Mouse (Mus musculus) embryonic fibroblast, embryonic 13.5 days (primary cell): ENCODE results near the gene Olfr145. TPM values are rescaled to one million over a fixed set of nuclear protein-coding genes. Genes with fewer than 3 reads are reported as not detected.

ENCODE experiments used
- H3K27ac ChIP-seq: 2 replicates; pipeline ENCODE4 v1.5.1; 2012; ENCODE audit warnings: low read length, control low read depth, inconsistent platforms; ENCODE audit not compliant: insufficient read depth
- H3K4me1 ChIP-seq: 2 replicates; pipeline ENCODE4 v1.6.1; 2011; ENCODE audit warnings: low read length; ENCODE audit not compliant: control insufficient read depth, insufficient read depth
- H3K4me3 ChIP-seq: 2 replicates; pipeline ENCODE4 v1.5.1; 2011; ENCODE audit warnings: mild to moderate bottlenecking, control low read depth, low read length; ENCODE audit not compliant: insufficient read depth
- CTCF ChIP-seq: IDR thresholded peaks from 2 replicates; pipeline ENCODE4 v1.5.1; 2011; ENCODE audit warnings: mild to moderate bottlenecking, control low read depth, low read length, moderate library complexity, borderline replicate concordance; ENCODE audit not compliant: insufficient read depth
- POLR2A ChIP-seq: IDR thresholded peaks from 2 replicates; pipeline ENCODE4 v1.6.1; 2011; ENCODE audit warnings: low read depth, mild to moderate bottlenecking, control low read depth, low read length, moderate library complexity
- polyA plus RNA-seq: library from polyadenylated mRNA; stranded (reverse); fragments of >200 nt; gene quantifications from 2 replicates; pipeline ENCODE4 v1.2.4, GENCODE M21; 2011; ENCODE audit warnings: low read depth; ENCODE audit not compliant: missing spikeins, insufficient read length

The Olfr145 gene
- not detected in 2 replicates for polyA plus RNA-seq

- Histone ChIP-seq H3K4me3 (no peak within 1 kb of the TSS), H3K4me1 (no peaks in the 10 kb centered on the region), H3K27ac (no peak within 1 kb of the TSS)
- TF ChIP-seq POLR2A (no peak), CTCF (no peak)
Observed at GRCm38 (mm10) chr9:37896661-37897060, at the start of gene Olfr145. TSS of gene Olfr145 (plus strand) at chr9:37896724.

DNA sequence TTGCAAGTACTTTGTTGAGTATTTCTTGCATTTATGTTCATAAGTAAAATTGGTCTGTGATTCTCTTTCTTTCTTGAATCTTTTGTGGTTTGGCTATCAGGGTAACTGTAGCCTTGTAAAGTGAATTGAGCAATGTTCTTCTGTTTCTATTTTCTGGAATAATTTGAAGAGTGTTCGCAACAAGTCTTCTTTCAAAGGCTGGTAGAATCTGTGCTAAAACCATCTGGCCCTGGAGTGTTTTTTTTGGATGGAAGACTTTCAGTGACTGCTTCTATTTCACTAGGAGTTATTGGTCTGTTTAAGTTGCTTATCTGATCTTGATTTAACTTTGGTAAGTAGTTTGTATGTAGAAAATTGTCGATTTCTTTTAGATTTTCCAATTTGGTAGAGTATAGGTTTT, 47.3 kb upstream of the Olfr145 start:
- H3K4me1 ChIP-seq: no peaks in the 10 kb centered on the region
- TF ChIP-seq CTCF (no peak), POLR2A (no peak)
- no peak overlapping the region for H3K4me3 ChIP-seq
- no peak overlapping the region for H3K27ac ChIP-seq

DNA sequence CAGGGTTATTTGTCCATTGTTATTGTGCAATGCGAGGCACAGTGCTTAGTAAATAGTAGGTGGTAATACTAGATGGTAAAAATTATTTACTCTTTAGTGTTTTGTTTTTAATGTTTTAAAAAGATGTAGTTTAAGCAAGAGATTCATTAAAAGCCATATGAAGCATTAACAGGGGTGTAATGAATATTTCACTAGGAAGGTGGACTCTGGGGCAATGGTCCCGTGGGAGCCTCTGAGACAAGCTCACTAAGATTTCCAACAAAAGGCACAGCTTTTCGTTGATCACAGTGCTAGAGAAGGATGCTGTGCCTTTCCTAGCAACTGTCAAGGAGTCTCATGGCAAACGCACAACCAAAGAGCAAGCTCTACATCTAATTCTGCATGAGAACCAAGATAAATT, 42.6 kb upstream of the Olfr145 start, which contains the start of gene Olfr877:
TSS of gene Olfr877 (plus strand) at position 301 of the 400 bp plus-strand sequence.
- H3K4me3 ChIP-seq: no peak within 1 kb of the TSS
- TF ChIP-seq CTCF: no peak
- H3K27ac ChIP-seq: no peak within 1 kb of the TSS
- no peaks in the 10 kb centered on the region for H3K4me1 ChIP-seq

- Histone ChIP-seq H3K4me1 (no peaks in the 10 kb centered on the region), H3K27ac (no peak overlapping the region), H3K4me3 (no peak overlapping the region)
- TF ChIP-seq POLR2A (no peak), CTCF (no peak)
Observed at GRCm38 (mm10) chr9:37863325-37863724, 33.2 kb upstream of the Olfr145 start.

DNA sequence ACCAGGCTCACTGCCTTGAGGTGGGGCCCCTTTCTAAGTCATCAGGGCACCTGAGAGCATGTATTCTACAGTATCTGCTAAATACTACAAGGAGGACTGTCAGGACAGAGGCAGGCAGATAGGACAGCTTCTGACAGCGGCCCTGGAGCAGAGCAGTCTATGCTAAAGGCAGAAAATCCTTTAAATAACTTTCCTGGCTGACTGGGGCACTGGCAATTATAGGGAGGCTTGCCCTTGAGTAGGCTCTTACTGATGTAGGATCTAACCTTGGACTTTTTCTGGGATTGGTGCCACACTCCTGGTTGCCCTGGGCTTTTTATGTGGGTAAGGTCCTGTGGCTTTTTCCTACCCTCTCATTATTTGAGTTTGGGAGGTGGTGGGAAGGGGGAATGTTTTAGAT, 26.3 kb upstream of the Olfr145 start:
- no peak for TF ChIP-seq POLR2A
- no peak for TF ChIP-seq CTCF
- H3K4me1 ChIP-seq: no peaks in the 10 kb centered on the region
- no peak overlapping the region for H3K27ac ChIP-seq
- H3K4me3 ChIP-seq: no peak overlapping the region

DNA sequence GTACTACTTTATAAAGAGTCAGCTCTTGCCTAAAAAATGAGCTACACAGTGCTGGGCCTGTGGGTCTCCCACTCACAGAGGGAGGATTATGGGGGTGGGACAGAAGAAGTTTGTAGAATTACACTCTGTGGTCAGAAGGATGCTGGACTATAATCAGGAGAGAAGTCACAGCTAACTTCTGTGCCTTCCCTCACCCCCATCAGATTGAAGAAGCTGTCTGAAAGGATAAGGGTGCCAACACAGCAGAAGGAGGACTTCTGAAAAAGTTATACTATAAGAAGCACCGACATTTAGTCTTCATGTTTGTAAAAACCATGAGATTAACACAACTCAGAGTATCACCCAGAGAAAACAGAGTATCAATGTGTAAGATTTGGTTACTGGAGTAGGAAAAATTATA, 25.4 kb upstream of the Olfr145 start:
- no peak for TF ChIP-seq POLR2A
- no peak for TF ChIP-seq CTCF
- H3K4me3 ChIP-seq: no peak overlapping the region
- H3K4me1 ChIP-seq: no peaks in the 10 kb centered on the region
- H3K27ac ChIP-seq: no peak overlapping the region

- TF ChIP-seq POLR2A: no peak
- no peak for TF ChIP-seq CTCF
- H3K27ac ChIP-seq: no peak overlapping the region
Observed at GRCm38 (mm10) chr9:37871536-37871935, 25.0 kb upstream of the Olfr145 start.

GRCm38 (mm10) chr9:37890960-37891359, 5.6 kb upstream of the Olfr145 start:
- no peak for TF ChIP-seq POLR2A
- no peak for TF ChIP-seq CTCF
- Histone ChIP-seq H3K27ac (no peak overlapping the region), H3K4me1 (no peaks in the 10 kb centered on the region), H3K4me3 (no peak overlapping the region)

More at GRCm38 (mm10) chr9:37871536-37871935, 25.0 kb upstream of the Olfr145 start:
- Histone ChIP-seq H3K4me3 (no peak overlapping the region), H3K4me1 (no peaks in the 10 kb centered on the region)

DNA sequence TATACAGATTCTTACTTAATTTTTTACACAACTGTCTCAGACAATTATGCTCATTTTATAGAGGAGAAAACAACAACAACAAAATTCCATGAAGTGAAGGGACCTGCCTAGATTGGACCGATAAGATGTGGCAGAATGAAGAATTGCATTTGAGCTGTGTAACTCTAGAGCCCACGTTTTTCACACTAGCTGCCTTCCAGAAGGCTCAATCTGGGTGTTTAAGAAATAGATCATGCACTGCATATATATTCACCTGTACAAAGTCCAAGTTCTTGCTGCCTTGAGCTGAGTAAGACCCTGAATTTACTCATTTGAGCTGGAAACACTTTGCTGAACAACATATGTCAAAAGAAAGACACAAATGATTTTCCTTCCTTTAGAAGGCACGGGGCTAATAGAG, 9.0 kb downstream of the Olfr145 start:
- H3K4me1 ChIP-seq: no peaks in the 10 kb centered on the region
- no peak overlapping the region for H3K4me3 ChIP-seq
- TF ChIP-seq POLR2A (no peak), CTCF (no peak)
- H3K27ac ChIP-seq: no peak overlapping the region

DNA sequence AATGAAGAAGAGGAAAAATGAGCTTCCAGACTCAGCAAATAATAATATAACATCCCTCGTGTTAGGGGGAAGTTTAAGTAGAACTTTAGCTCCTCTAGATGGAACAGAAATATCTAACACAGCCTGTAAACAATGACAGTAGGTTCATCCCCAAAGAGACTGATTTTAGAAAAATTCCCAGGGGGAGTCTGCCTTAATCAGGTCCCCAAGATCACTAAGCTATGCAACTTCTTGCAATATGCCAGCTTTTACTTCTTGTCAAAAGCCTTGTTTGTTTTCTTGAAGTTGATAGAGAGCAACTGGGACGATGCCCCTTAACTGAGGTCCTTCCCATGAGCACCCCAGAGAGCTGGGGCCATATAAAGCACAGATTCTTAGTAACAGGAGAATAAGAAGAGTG, 21.0 kb downstream of the Olfr145 start, which contains the start of gene Olfr878:
TSS of gene Olfr878 (plus strand) at position 301 of the 400 bp plus-strand sequence.
- Histone ChIP-seq H3K4me1 (no peaks in the 10 kb centered on the region), H3K4me3 (no peak within 1 kb of the TSS), H3K27ac (no peak within 1 kb of the TSS)
- TF ChIP-seq POLR2A: no peak
- no peak for TF ChIP-seq CTCF

GRCm38 (mm10) chr9:37918018-37918417, 21.5 kb downstream of the Olfr145 start:
- Histone ChIP-seq H3K27ac (no peak overlapping the region), H3K4me1 (no peaks in the 10 kb centered on the region), H3K4me3 (no peak overlapping the region)
- TF ChIP-seq CTCF (no peak), POLR2A (no peak)
